Mouse (Mus musculus): ENCODE measurements around the gene Gm44579.

Gm44579 gene

DNA sequence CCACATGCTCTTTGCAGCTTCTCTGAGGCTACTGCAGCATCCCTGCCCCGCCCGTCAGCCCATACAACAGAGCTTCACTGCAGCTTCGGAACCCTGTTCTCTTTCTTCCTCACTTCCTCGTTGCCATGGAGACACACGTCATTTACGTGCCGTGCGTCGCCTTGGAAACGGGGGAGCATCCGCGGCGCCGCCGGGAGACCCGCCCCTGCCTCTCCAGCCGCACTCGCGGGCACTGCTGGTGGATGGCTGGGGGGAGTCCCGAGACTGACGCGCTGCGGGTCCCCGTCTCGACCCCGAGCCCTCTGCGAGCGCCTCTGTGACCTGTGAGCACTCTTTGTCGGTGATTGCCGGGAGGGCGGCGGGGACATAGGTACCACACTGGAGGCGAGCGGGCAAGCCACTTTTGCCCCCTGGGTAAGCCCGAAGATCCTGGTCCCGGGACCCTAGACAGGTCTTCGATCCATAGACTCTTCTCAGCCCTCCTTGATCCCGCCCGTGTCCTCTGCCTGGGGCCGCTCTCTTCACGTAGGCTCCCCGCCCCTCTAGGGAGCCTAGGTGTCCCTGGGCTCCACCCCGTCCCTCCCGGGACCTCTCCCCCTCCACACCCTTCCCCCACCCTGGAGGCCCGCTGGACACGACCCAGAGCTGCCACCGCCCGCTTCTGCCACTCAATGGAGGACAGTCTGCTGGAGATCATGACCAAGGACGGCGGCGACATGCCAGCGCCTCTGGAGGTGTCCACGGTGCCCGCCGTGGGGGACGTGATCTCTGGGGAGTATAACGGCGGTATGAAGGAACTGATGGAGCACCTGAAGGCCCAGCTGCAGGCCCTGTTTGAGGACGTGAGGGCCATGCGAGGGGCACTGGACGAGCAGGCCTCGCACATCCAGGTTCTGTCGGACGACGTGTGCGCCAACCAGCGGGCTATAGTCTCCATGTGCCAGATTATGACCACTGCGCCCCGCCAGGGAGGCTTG, 52.8 kb downstream of the Gm44579 start:
- DNase-seq (ENCODE audit: low read depth) = peak; percentile 86

DNA sequence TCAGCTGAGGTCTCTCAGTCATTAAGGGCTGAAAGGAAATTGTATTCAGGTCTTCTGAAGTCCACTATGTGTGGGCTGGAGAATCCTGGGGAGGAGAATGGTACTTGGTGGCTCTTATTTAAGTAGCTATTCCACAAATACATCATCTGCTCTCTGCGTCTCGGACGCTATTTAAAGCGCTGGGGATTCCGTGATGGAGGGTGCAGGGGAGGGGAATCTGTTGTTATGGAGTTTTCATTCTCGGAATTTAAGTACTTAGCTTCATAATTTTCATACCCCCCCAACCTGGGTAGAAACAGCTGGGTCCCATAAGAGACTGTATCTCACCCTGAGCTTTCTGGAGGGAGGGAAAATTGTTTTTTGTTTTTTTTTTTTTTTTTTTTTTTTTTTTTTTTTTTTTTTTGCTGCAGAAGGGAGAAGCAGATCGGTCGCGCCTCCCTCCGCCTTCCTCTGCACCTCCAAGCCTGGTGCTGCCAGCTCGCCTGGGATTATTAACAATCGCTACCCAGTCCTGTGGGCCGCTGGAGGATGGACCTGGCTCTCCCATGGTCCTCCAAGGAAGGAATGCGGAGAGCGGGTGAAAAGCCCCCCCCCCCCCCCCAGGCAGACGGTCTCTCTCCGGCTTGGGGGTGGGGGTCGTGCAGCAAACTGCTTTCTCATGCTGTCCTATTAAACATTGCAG, 53.7 kb downstream of the Gm44579 start, which contains the start of gene Ccdc184:
Gene Ccdc184, plus strand, starts transcription at position 196 of the 682 bp plus-strand sequence.
- DNase-seq (ENCODE audit: low read depth) = no peak

GRCm38 (mm10) chr15:98165525-98165924, 55.3 kb downstream of the Gm44579 start, which contains the start of gene Asb8:
TSS of gene Asb8 (minus strand) at chr15:98165625.
- no peak for DNase-seq (ENCODE audit: low read depth)

DNA sequence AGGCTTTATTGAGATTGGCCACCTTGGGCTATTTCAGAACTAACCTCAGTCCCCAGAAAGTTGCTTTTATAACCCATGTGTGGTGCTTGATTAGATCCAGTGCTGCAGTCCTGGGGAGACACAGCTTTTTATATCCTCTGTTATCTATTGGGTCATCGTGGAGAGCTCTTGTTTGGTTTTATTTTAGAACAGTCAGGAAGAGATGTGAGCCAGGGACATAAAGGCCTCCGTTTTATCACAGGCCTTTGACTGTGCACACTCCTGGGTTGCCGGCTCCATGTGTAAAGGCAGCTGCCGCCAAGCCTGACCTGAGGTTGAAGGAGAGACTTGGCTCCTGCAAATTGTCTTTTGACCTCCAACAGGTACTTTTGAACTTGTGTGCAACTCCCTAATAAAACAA, 58.2 kb downstream of the Gm44579 start:
- DNase-seq (ENCODE audit: low read depth) = no peak

DNA sequence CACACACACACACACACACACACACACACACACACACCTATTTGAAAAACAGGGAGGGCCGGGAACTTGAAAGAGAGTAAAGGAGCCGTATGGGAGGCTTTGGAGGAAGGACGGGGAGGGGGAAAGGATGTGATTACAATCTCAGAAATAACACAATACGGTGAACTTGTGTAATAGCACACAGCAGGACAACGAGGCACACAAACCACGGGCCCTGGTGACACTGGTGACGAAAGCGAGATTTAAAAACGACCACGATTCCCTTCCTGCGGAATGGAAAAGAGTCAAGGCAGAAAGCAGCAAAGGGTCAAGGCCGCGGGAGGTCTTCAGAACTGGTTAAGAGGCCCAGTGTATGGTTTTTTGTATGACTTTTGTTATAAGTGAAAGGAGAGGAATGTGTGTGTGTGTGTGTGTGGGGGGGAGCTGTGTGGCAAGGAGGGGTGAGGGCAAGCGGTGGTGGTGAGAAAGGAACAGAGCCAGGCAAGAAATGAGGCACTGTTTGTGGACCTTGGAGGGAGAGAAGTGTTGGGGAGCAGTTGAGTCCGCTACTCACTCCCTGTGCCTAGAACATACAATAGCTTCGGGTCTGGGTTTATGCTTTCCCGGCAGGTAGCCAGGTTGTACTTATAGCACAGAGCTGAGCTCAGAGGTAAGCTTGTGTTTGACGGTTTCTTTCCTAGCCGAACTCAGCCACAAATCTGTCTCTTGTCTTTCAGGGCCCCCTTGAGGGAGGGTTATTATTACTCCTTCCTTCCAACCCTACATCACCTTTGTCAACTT, 59.6 kb downstream of the Gm44579 start:
- DNase-seq (ENCODE audit: low read depth) = no peak

- DNase-seq (ENCODE audit: low read depth) = no peak
These were observed 63.5 kb downstream of the Gm44579 start for GRCm38 (mm10) chr15:98157253-98157652.

DNA sequence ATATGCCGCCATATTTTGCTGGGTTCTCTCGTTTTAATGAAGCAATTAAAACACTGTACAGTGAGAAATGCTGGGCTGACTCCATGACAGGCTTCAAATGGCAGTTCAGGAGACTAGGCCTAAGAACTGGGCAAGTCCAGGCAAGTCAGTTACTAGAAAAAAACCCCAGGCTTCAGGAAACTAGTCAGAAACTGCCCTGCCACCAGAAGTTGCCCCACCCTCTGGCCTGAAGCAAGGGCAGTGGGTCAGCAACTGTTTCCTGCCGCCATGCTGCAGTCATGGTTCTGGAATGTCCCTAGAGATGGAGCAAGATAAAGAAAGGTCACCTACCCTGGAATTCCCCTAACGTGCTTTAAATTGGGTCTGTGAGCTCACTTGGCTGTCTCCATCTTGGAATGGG, 64.8 kb downstream of the Gm44579 start:
- DNase-seq (ENCODE audit: low read depth) = no peak

GRCm38 (mm10) chr15:98155272-98155671, 65.5 kb downstream of the Gm44579 start:
- no peak for DNase-seq (ENCODE audit: low read depth)

DNA sequence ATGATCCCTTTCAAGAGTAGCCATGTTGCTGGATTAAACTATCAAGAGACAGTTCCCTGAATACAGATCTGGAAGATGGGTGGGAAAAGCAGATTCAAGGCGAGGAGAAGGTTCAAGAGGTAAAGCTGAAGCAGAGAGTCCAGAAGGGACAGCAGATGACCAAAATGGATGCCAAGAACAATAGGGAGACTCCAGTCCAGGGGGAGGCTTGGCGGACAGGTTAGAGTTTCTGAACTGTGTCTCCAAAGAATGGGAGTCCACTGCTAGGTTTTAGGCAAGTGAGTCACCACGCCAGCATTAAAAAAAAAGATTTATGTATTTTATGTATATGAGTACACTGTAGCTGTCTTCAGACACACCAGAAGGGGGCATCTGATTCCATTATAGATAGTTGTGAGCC, 66.1 kb downstream of the Gm44579 start:
- DNase-seq (ENCODE audit: low read depth) = no peak

DNA sequence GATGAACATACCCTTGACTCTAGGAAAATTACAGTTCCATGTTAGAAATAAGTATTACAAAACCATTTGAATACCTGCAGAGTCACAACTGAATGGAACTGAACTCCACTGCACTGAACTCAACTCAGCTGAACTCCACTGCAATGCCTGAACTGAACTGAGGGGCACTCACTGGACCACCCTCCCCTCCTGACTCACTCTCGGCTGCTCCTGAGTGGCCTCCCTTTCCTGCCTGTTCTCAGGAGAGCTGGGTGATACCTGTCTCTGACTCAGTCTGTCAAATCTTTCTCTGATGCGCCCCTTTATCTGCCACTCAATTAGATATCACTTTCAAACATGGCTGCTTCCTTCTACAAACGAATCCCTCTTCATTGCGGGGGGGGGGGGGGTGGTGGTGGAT, 66.6 kb downstream of the Gm44579 start:
- peak; percentile 10 for DNase-seq (ENCODE audit: low read depth)

GRCm38 (mm10) chr15:98153625-98154024, 67.2 kb downstream of the Gm44579 start:
- peak; percentile 68 for DNase-seq (ENCODE audit: low read depth)

DNA sequence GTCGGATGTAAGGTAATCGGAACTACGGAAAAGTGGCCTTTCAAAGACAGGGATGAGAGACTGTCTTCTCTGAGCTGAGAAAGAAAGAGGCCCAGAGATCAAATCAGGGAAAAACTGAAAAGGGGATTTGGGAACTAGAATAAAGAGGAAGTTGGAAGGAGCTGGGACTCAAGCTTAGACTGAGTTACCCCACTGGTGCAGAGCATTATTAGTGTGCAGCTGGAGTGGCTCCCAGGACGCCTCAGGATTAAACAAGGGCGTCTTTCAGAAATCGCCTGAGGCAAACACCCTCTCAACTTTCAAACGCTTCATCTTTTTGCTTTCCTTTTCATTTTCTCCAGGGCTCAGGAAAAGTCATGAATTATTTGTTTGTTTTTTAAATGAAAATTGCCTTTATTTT, 67.9 kb downstream of the Gm44579 start:
- DNase-seq (ENCODE audit: low read depth) = no peak

DNA sequence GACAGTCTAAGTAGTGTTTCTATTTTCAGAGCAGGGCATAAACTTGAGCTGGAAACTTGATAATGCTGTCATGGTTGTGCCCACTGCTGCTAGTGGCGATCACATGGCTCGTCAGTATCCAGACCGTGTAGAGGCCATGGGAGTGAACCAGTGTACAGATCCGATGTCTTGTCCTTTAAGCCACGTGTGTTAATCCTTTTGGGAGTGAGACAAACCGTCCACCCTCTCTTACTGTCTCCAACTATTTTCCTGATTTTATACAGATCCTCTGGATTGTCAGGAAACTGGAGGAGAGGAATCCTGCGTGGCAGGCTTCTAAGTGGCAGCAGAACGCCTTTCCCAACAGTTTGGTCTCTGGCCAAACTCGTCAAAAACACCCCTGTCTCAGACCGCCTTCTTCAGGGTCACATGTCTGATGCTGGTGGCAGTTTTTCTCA, 71.6 kb downstream of the Gm44579 start:
- no peak for DNase-seq (ENCODE audit: low read depth)

DNA sequence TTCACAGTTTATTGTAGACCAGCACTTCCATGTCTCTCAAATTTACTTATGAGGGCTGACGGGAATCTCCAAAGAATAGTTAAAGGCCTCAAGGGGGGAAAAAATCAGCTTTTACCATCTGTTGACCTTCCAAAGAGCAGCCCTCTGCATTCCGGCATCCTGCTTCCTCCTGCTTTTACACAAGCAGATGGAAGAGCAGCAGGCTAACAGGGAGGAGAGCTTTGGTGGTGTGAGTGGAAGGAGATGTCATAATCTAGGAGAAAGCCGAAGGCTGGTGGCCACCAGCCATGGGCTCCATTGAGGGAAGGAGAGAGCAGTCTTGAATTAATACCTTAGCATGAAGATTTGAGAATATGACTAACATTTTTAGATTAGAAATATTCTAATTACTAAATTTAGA, 72.4 kb downstream of the Gm44579 start:
- DNase-seq (ENCODE audit: low read depth) = no peak

DNA sequence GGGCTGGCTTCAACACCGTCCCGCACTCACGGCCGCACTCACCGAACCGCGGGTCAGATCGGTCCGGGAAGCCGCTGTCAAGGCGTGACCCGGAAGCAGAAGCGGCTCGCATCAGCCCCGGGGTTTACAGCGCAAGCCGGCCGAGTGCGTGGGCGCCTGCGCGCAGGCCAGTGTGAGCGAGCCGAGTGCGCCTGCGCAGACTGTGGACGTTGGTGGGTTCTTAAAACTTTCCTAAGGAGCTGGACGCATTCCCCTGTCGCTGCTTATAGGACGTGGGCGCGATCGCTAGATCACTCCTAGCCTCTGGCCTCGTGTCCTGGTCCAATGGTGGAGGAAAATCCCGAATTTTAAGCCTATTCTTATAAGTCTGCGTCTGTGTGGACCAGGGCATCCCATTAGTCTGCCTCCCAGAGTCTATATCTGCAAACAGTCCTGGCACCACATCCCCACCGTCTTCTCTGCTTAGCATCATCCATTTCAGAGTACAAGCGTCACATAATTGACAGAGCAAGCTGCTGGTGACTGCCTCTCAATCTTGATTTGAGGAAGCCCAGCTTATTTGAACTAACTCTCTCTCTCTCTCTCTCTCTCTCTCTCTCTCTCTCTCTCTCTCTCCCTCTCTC, 75.1 kb downstream of the Gm44579 start:
- peak; percentile 94 for DNase-seq (ENCODE audit: low read depth)

DNA sequence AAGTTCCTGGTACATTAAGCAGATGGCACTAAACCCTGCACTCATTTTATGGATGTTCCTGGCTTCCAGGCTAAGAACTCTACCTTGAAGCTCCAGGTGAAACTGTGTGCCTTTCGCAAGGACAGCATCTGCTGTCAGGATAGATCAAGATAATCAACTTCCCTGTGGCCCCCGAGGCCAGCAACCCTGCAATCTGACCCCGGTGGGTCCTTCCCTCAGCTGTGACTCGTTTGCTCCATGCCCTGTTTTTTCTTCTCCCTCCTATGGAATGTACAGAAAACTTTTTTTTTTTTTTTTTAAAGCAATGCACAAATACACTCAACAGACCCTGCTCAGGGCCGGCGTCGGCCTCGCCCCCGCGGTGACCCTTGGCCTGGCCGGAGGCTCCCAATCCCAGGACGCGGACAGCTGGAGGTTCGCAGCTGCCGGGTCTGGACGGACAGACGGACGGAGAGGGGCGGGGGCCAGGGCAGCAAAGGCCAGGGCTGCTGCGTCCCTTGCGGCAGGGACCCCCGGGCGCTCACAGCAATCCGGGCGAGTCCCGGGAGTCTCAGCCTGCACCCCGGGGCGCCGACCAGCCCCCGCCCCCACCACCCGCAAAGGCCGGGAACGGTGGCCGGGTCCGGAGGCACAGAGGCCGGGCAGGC, 75.8 kb downstream of the Gm44579 start:
- peak; percentile 28 for DNase-seq (ENCODE audit: low read depth)

GRCm38 (mm10) chr15:98142515-98142914, 78.3 kb downstream of the Gm44579 start:
- DNase-seq (ENCODE audit: low read depth) = no peak

- no peak for DNase-seq (ENCODE audit: low read depth)
These were observed 80.0 kb downstream of the Gm44579 start for GRCm38 (mm10) chr15:98140809-98141208.

- no peak for DNase-seq (ENCODE audit: low read depth)
These were observed 81.0 kb downstream of the Gm44579 start for GRCm38 (mm10) chr15:98139763-98140162.

GRCm38 (mm10) chr15:98136871-98137270, 83.9 kb downstream of the Gm44579 start:
- DNase-seq (ENCODE audit: low read depth) = no peak
